Mouse (Mus musculus): ENCODE measurements around the gene Vcp. TPM values are rescaled to one million over a fixed set of nuclear protein-coding genes. Genes with fewer than 3 reads are reported as not detected.
"Not testable (repeated sequence)": the region's sequence is repeated elsewhere in the genome, so short reads cannot be mapped to it uniquely, and the experiment has no call there.

Gene Vcp
- polyA plus RNA-seq, 1 experiment: 165 TPM

- no peak overlapping the region for H3K4me3 ChIP-seq (ENCODE audit: insufficient read depth, low read length)
Observed at GRCm38 (mm10) chr4:42988296-42988695, 12.0 kb downstream of the Vcp start.

GRCm38 (mm10) chr4:42980467-42980866, 19.8 kb downstream of the Vcp start:
- not testable (repeated sequence) for H3K27ac ChIP-seq (ENCODE audit: insufficient read depth, low read depth, low read length); H3K4me1 ChIP-seq (ENCODE audit: control insufficient read depth, insufficient read depth, low read length); H3K4me3 ChIP-seq (ENCODE audit: insufficient read depth, low read length)

More at GRCm38 (mm10) chr4:42988296-42988695, 12.0 kb downstream of the Vcp start:
- H3K4me1 ChIP-seq (ENCODE audit: control insufficient read depth, insufficient read depth, low read length): no peaks in the 10 kb centered on the region
- TF ChIP-seq POLR2A (IDR thresholded peaks at IDR 0.05; ENCODE audit: borderline replicate concordance, low read depth, low read length) (no peak), CTCF (IDR thresholded peaks at IDR 0.05; ENCODE audit: low read depth, low read length) (no peak)
- no peak overlapping the region for H3K27ac ChIP-seq (ENCODE audit: insufficient read depth, low read depth, low read length)

DNA sequence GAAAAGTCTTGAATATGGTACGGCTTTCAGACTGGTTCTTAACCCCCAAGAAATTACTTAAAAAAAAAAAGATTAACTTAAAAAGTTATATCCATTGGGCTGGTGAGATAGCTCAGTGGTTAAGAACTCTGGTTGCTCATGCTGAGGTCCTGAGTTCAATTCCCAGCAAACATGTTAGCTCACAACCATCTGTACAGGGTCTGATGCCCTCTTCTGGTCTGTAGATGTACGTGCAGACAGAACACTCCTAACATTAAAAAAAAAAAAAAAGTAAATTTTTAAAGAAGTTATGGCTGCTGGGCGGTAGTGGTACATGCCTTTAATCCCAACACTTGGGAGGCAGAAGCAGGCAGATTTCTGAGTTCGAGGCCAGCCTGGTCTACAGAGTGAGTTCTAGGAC, 22.2 kb downstream of the Vcp start:
- H3K4me3 ChIP-seq (ENCODE audit: insufficient read depth, low read length): no peak overlapping the region
- no peak overlapping the region for H3K27ac ChIP-seq (ENCODE audit: insufficient read depth, low read depth, low read length)
- H3K4me1 ChIP-seq (ENCODE audit: control insufficient read depth, insufficient read depth, low read length): no peaks in the 10 kb centered on the region
- TF ChIP-seq CTCF (IDR thresholded peaks at IDR 0.05; ENCODE audit: low read depth, low read length) (no peak), POLR2A (IDR thresholded peaks at IDR 0.05; ENCODE audit: borderline replicate concordance, low read depth, low read length) (no peak)

- Histone ChIP-seq H3K27ac (ENCODE audit: insufficient read depth, low read depth, low read length) (no peak overlapping the region), H3K4me3 (ENCODE audit: insufficient read depth, low read length) (no peak overlapping the region), H3K4me1 (ENCODE audit: control insufficient read depth, insufficient read depth, low read length) (peaks cover 3% of the 10 kb centered on the region; the same call in 1 of the 2 replicates)
- TF ChIP-seq POLR2A (IDR thresholded peaks at IDR 0.05; ENCODE audit: borderline replicate concordance, low read depth, low read length) (no peak), CTCF (IDR thresholded peaks at IDR 0.05; ENCODE audit: low read depth, low read length) (no peak)
Observed at GRCm38 (mm10) chr4:42973868-42974267, 26.4 kb downstream of the Vcp start.

GRCm38 (mm10) chr4:42972952-42973351, 27.4 kb downstream of the Vcp start:
- H3K4me3 ChIP-seq (ENCODE audit: insufficient read depth, low read length): no peak overlapping the region
- H3K4me1 ChIP-seq (ENCODE audit: control insufficient read depth, insufficient read depth, low read length): peaks cover 6% of the 10 kb centered on the region
- TF ChIP-seq CTCF (IDR thresholded peaks at IDR 0.05; ENCODE audit: low read depth, low read length): no peak
- no peak for TF ChIP-seq POLR2A (IDR thresholded peaks at IDR 0.05; ENCODE audit: borderline replicate concordance, low read depth, low read length)
- H3K27ac ChIP-seq (ENCODE audit: insufficient read depth, low read depth, low read length): no peak overlapping the region

- 0 out of 2 replicates have a peak within 1 kb of the TSS, but pooled peaks have one; percentile 0 for H3K27ac ChIP-seq (ENCODE audit: insufficient read depth, low read depth, low read length)
- H3K4me1 ChIP-seq (ENCODE audit: control insufficient read depth, insufficient read depth, low read length): peaks cover 24% of the 10 kb centered on the region
- TF ChIP-seq CTCF (IDR thresholded peaks at IDR 0.05; ENCODE audit: low read depth, low read length) (no peak), POLR2A (IDR thresholded peaks at IDR 0.05; ENCODE audit: borderline replicate concordance, low read depth, low read length) (no peak)
- H3K4me3 ChIP-seq (ENCODE audit: insufficient read depth, low read length): no peak within 1 kb of the TSS
Observed at GRCm38 (mm10) chr4:42969304-42969703, 31.0 kb downstream of the Vcp start, which contains the start of gene 1700022I11Rik. TSS of gene 1700022I11Rik (plus strand) at chr4:42969604.

DNA sequence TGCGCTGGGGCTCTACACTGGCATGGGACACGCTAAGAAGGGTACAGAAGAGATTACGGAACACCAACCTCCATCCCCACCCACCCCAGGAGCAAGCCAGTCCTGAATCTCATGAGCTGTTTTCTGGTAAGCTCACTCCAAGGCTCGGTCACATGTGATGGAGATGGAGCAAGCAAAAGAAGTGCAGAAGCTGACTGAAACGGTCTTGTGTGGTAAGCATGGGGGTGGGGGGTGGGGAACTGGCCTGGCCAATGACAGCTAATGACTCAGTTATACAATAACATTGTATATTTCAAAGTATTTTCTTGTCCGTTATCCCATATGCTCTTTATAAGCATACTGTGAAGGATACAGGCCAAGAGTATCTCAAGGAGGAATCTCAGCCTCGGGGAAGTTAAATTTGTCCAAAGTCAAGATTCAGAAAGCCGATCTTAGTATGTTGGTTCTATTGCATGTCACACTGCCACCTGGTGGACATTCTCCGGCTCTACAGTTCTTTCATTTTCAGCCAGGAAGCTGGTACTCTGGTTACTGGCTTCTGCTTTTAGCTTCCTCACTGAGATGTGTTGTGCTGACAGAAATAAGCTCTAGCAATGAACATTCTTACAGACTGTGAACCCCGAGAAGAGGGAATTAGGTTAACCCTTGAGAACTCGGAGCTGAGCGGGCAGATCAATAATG, 35.1 kb downstream of the Vcp start:
- TF ChIP-seq CTCF (IDR thresholded peaks at IDR 0.05; ENCODE audit: low read depth, low read length) (no peak), POLR2A (IDR thresholded peaks at IDR 0.05; ENCODE audit: borderline replicate concordance, low read depth, low read length) (no peak)
- peak overlapping the region; percentile 34; the same call in 1 of the 2 replicates for H3K27ac ChIP-seq (ENCODE audit: insufficient read depth, low read depth, low read length)
- H3K4me3 ChIP-seq (ENCODE audit: insufficient read depth, low read length): no peak overlapping the region
- H3K4me1 ChIP-seq (ENCODE audit: control insufficient read depth, insufficient read depth, low read length): peaks cover 26% of the 10 kb centered on the region

DNA sequence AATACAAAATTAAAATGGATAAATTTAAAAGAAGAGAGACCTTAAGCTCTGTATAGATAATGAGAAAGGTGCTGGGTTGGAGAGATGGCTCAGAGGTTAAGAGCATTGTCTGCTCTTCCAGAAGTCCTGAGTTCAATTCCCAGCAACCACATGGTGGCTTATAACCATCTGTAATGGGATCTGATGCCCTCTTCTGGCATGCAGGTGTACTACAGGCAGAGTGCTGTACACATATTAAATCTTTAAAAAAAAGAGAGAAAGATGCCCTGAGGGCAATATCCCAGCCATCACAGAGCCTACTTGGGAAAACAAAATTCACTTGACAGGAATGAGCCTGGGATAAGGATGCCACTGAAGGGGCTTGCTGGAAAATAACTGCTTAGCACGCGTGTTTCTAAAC, 36.8 kb downstream of the Vcp start:
- H3K27ac ChIP-seq (ENCODE audit: insufficient read depth, low read depth, low read length): no peak overlapping the region
- TF ChIP-seq CTCF (IDR thresholded peaks at IDR 0.05; ENCODE audit: low read depth, low read length): no peak
- no peak for TF ChIP-seq POLR2A (IDR thresholded peaks at IDR 0.05; ENCODE audit: borderline replicate concordance, low read depth, low read length)
- H3K4me1 ChIP-seq (ENCODE audit: control insufficient read depth, insufficient read depth, low read length): peaks cover 33% of the 10 kb centered on the region
- H3K4me3 ChIP-seq (ENCODE audit: insufficient read depth, low read length): no peak overlapping the region

DNA sequence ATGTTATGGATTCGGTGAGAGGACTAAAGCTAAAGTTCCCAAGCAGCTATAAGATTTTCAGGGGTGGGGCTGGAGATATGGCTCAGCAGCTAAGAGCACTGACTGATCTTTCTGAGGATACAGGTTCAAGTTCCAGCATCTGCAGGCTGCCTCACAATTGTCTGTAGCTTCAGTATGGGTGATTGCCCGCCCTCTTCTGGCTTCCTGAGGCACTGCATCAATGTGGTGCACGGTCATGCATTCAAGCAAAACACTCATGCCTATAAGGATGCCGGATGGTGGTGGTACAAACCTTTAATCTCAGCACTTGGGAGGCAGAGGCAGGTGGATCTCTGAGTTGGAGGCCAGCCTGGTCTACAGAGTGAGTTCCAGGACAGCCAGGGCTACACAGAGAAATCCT, 38.7 kb downstream of the Vcp start:
- peak; percentile 69 for TF ChIP-seq CTCF (IDR thresholded peaks at IDR 0.05; ENCODE audit: low read depth, low read length)
- no peak for TF ChIP-seq POLR2A (IDR thresholded peaks at IDR 0.05; ENCODE audit: borderline replicate concordance, low read depth, low read length)
- Histone ChIP-seq H3K4me3 (ENCODE audit: insufficient read depth, low read length) (no peak overlapping the region), H3K27ac (ENCODE audit: insufficient read depth, low read depth, low read length) (no peak overlapping the region), H3K4me1 (ENCODE audit: control insufficient read depth, insufficient read depth, low read length) (peaks cover 25% of the 10 kb centered on the region)

DNA sequence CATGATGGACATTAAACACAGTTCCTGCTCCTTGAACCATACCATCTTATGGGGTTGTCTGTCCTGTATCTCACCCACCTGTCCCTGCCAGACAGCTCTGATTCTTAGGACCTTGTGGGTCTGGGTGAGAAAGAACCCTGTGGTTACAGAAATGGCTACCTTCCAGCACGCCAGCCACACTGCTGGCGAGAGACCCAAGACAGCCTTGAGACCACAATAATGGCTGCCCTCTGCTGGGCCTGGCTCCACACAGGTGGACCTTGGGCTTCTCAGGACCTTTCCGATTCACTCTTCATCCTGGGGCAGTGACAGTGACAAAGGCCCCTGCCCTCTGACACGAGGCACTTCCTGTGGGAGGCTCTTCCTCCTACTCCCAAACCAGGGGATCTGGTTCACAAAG, 40.9 kb downstream of the Vcp start:
- Histone ChIP-seq H3K27ac (ENCODE audit: insufficient read depth, low read depth, low read length) (no peak overlapping the region), H3K4me1 (ENCODE audit: control insufficient read depth, insufficient read depth, low read length) (peaks cover 16% of the 10 kb centered on the region), H3K4me3 (ENCODE audit: insufficient read depth, low read length) (no peak overlapping the region)
- TF ChIP-seq POLR2A (IDR thresholded peaks at IDR 0.05; ENCODE audit: borderline replicate concordance, low read depth, low read length) (no peak), CTCF (IDR thresholded peaks at IDR 0.05; ENCODE audit: low read depth, low read length) (no peak)
